12 mouse cellular contexts compared by ENCODE assay signal in genomic region chr4:134474240-134474639, GRCm38 (mm10). TPM values are rescaled to one million over a fixed set of nuclear protein-coding genes. Genes with fewer than 3 reads are reported as not detected.
A peak's percentile ranks its signal among the peaks of the same experiment; 100 is the strongest.
DNase-seq lines count a peak whose midpoint lies in the region; ATAC-seq and TF ChIP-seq lines count a peak whose summit lies in the region.
"Had no signal": no experiment of that assay in that cellular context is flagged by ENCODE, and none has a peak within 500 bp of the region (broad histone marks: within the 10 kb centered on the region; RNA-seq: fewer than 3 reads in every experiment).

No protein-coding gene starts in this region.

- no peak overlapping the region for H3K9ac ChIP-seq in kidney, postnatal 0 days (ENCODE audit: low read depth, low read length)
- H3K9ac ChIP-seq in embryonic facial prominence, embryonic 13.5 days = 0 out of 2 replicates have a peak overlapping the region, but pooled peaks have one; percentile 16
- no peak overlapping the region for H3K9ac ChIP-seq in intestine, postnatal 0 days (ENCODE audit: low read depth, low read length)
- H3K9ac ChIP-seq: liver, embryonic 14.5 days had no signal

- peak; percentile 17 for DNase-seq in kidney, postnatal 0 days (ENCODE audit: low spot score)
- no peak for DNase-seq in kidney, postnatal 14 days
- DNase-seq in brain, adult 2 months (ENCODE audit: low read depth, low spot score) = peak; percentile 65
- DNase-seq in thymus, postnatal 10 days (ENCODE audit: low spot score in 2 of 2) = no peak
- no peak for DNase-seq in layer of hippocampus, adult 8-10 months (ENCODE audit: low spot score in 2 of 2)
- no peak for DNase-seq in left cerebral cortex, adult 9 months (ENCODE audit: low spot score in 2 of 2)
- DNase-seq: adrenal gland, adult 2 months; kidney, adult 11 months had no signal

- TF ChIP-seq CTCF in kidney, postnatal 0 days (IDR thresholded peaks at IDR 0.05; ENCODE audit: low read depth) = no peak
- no peak for TF ChIP-seq CTCF in intestine, postnatal 0 days (IDR thresholded peaks at IDR 0.05; ENCODE audit: low read depth)

- H3K27ac ChIP-seq in kidney, postnatal 0 days = no peak overlapping the region
- no peak overlapping the region for H3K27ac ChIP-seq in embryonic facial prominence, embryonic 13.5 days
- H3K27ac ChIP-seq in intestine, postnatal 0 days (ENCODE audit: low read depth, low read length) = 0 out of 2 replicates have a peak overlapping the region, but pooled peaks have one; percentile 0
- H3K27ac ChIP-seq: liver, embryonic 14.5 days; macrophage had no signal

- WGBS in kidney, postnatal 0 days = 57% methylated on average over 8 of the region's 8 CpGs
- 61% methylated on average over 8 of the region's 8 CpGs for WGBS in embryonic facial prominence, embryonic 13.5 days
- WGBS in intestine, postnatal 0 days = 78% methylated on average over 8 of the region's 8 CpGs

- H3K4me3 ChIP-seq in kidney, postnatal 0 days (replicated peaks; ENCODE audit: low read depth, low read length) = no peak overlapping the region
- H3K4me3 ChIP-seq in embryonic facial prominence, embryonic 13.5 days = no peak overlapping the region
- no peak overlapping the region for H3K4me3 ChIP-seq in intestine, postnatal 0 days (ENCODE audit: low read depth, low read length)

- H3K27me3 ChIP-seq in kidney, postnatal 0 days (ENCODE audit: insufficient read depth, low read length) = no peaks in the 10 kb centered on the region
- H3K27me3 ChIP-seq in embryonic facial prominence, embryonic 13.5 days = no peaks in the 10 kb centered on the region
- H3K27me3 ChIP-seq in intestine, postnatal 0 days (replicated peaks; ENCODE audit: control insufficient read depth, insufficient read depth, low read length) = no peaks in the 10 kb centered on the region

- H3K36me3 ChIP-seq in kidney, postnatal 0 days (ENCODE audit: insufficient read depth, low read length) = peaks cover 12% of the 10 kb centered on the region
- peaks cover 60% of the 10 kb centered on the region for H3K36me3 ChIP-seq in embryonic facial prominence, embryonic 13.5 days
- peaks cover 14% of the 10 kb centered on the region; the same call in 1 of the 2 replicates for H3K36me3 ChIP-seq in intestine, postnatal 0 days (ENCODE audit: control insufficient read depth, insufficient read depth)

- H3K4me2 ChIP-seq in kidney, postnatal 0 days (ENCODE audit: low read length) = no peak overlapping the region
- H3K4me2 ChIP-seq in embryonic facial prominence, embryonic 13.5 days = no peak overlapping the region
- no peak overlapping the region for H3K4me2 ChIP-seq in intestine, postnatal 0 days (replicated peaks; ENCODE audit: low read depth)

- 0 out of 2 replicates have a peak, but pooled peaks cover 4% of the 10 kb centered on the region for H3K4me1 ChIP-seq in kidney, postnatal 0 days (replicated peaks; ENCODE audit: insufficient read depth, low read length)
- H3K4me1 ChIP-seq in embryonic facial prominence, embryonic 13.5 days = peaks cover 8% of the 10 kb centered on the region; the same call in 1 of the 2 replicates
- no peaks in the 10 kb centered on the region for H3K4me1 ChIP-seq in intestine, postnatal 0 days (replicated peaks; ENCODE audit: control insufficient read depth, insufficient read depth, low read length)

- no peaks in the 10 kb centered on the region for H3K9me3 ChIP-seq in kidney, postnatal 0 days (replicated peaks; ENCODE audit: low read length)
- H3K9me3 ChIP-seq in embryonic facial prominence, embryonic 13.5 days = no peaks in the 10 kb centered on the region
- no peaks in the 10 kb centered on the region for H3K9me3 ChIP-seq in intestine, postnatal 0 days (ENCODE audit: control insufficient read depth)

- ATAC-seq in kidney, postnatal 0 days (replicated peaks; ENCODE audit: low FRiP score, low read depth) = no peak
- no peak for ATAC-seq in embryonic facial prominence, embryonic 13.5 days (ENCODE audit: insufficient number of reproducible peaks, insufficient read depth, low FRiP score, low TSS enrichment, low read depth)
- ATAC-seq in intestine, postnatal 0 days = no peak

RNA-seq across cellular contexts. Expression of gene Stmn1, which starts 6.1 kb away (rescaled TPM):
- 926 and 1,019 TPM in 2 replicates for polyA plus RNA-seq in kidney, postnatal 0 days (2015; fragmentation: Nextera tagmentation; extraction: Ambion mirVana)
- polyA plus RNA-seq in embryonic facial prominence, embryonic 13.5 days (2015; fragmentation: Nextera tagmentation; extraction: Ambion mirVana) = 2,120 and 2,313 TPM in 2 replicates
- polyA plus RNA-seq in intestine, postnatal 0 days (2015; fragmentation: Nextera tagmentation; extraction: Ambion mirVana) = 398 and 412 TPM in 2 replicates
- 100 to 1,000 TPM; 367 to 422 (median 391) TPM for total RNA-seq in layer of hippocampus, adult 8-10 months (2022)

RNA-seq across cellular contexts. Expression of gene Paqr7, which starts 22.3 kb away (rescaled TPM):
- polyA plus RNA-seq in kidney, postnatal 0 days (2015; fragmentation: Nextera tagmentation; extraction: Ambion mirVana) = 5.4 and 5.7 TPM in 2 replicates
- 3.8 and 4.0 TPM in 2 replicates for polyA plus RNA-seq in embryonic facial prominence, embryonic 13.5 days (2015; fragmentation: Nextera tagmentation; extraction: Ambion mirVana)
- 62.6 and 70.3 TPM in 2 replicates for polyA plus RNA-seq in intestine, postnatal 0 days (2015; fragmentation: Nextera tagmentation; extraction: Ambion mirVana)
- 10 to 100 TPM; 55.4 to 75.1 (median 63.4) TPM for total RNA-seq in layer of hippocampus, adult 8-10 months (2022)

RNA-seq across cellular contexts. Expression of gene Aunip, which starts 36.6 kb away (rescaled TPM):
- 5.2 and 7.0 TPM in 2 replicates for polyA plus RNA-seq in kidney, postnatal 0 days (2015; fragmentation: Nextera tagmentation; extraction: Ambion mirVana)
- polyA plus RNA-seq in embryonic facial prominence, embryonic 13.5 days (2015; fragmentation: Nextera tagmentation; extraction: Ambion mirVana) = 10.6 and 11.7 TPM in 2 replicates
- 3.8 TPM in 2 replicates for polyA plus RNA-seq in intestine, postnatal 0 days (2015; fragmentation: Nextera tagmentation; extraction: Ambion mirVana)
- under 1 TPM in 3 of 4 experiments, not detected in 1; 0.25 to 0.85 (median 0.33) TPM for total RNA-seq in layer of hippocampus, adult 8-10 months (2022)

Comparison
In these comparisons a context has a peak if more than half of its experiments do, and no peak if none do; other contexts are left out.
1. DNase-seq: peak in kidney, postnatal 0 days (single experiment) and brain, adult 2 months (single experiment); none in kidney, postnatal 14 days (single experiment), thymus, postnatal 10 days (0 of 2), layer of hippocampus, adult 8-10 months (0 of 2) and left cerebral cortex, adult 9 months (0 of 2).